Mouse (Mus musculus) testis, postnatal 10 days (tissue): Measurements from ENCODE around the gene Homer1.

Experiments
- DNase-seq: peaks from one replicate; pipeline ENCODE4 v3.0.0; 2021; ENCODE audit warnings: low spot score

Gene Homer1

GRCm38 (mm10) chr13:93401947-93402346 lies 102.5 kb downstream of the Homer1 start:
- DNase-seq = no peak

- DNase-seq = no peak
Observed at GRCm38 (mm10) chr13:93406855-93407254, 107.4 kb downstream of the Homer1 start.

GRCm38 (mm10) chr13:93410343-93410742 lies 110.9 kb downstream of the Homer1 start:
- DNase-seq = no peak

DNA sequence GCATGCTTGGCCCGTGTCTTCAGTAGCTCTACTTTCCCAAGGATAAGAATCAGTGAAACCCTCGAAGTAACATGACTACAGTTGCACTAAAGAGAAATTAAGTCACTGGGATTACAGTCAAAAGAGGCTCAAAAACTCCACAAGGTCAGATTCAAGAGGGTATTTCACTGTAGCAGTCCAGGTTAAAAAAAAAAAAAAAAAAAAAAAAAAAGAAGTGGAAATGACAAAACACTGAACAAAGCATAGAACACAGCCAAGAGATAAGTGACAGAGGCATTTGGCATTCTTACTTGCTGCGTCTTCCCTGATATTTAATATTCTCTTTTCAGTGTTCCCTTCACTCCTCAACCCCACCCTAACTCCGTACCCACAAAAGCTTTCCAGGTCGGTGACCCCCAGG lies 115.6 kb downstream of the Homer1 start:
- DNase-seq = no peak

DNA sequence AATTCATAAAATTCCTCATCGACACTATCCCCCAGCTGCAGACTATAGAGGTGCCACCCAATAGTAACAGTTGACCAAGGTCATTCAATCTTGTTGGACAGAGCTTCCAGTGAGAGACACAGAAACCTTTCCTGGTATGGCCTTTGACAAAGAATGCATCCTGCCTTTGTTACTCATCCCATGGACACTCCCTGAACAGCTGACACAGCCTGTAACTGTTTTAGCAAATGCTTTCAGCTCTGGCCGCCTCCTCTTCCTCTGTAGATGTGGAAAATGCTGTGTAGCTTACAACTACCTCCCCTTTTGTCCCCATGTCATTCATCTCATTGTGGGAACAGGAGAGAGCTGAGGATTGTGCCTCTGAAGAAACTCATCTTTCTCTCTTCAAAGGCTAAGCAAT lies 118.9 kb downstream of the Homer1 start:
- no peak for DNase-seq

DNA sequence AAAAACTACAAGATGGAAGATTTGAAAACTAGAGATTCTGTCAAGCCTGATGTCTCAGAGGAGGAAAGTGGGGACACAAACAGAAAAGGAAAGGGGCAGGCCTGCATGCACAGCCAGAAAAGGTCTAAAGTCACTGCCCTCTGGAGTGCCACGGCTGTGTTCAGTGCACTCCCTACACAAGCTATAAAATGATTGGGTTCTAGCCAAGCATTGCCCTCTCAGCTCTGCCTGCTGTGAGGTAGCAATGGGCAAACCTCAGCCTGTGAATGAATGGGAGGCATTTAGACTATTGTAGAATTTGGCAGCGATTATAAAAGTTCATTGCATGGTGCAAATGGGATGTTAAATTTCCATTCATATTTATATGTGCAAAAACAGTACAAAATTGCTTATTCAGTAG lies 120.3 kb downstream of the Homer1 start:
- DNase-seq = no peak

- DNase-seq = no peak
Observed at GRCm38 (mm10) chr13:93423224-93423623, 123.8 kb downstream of the Homer1 start.

DNA sequence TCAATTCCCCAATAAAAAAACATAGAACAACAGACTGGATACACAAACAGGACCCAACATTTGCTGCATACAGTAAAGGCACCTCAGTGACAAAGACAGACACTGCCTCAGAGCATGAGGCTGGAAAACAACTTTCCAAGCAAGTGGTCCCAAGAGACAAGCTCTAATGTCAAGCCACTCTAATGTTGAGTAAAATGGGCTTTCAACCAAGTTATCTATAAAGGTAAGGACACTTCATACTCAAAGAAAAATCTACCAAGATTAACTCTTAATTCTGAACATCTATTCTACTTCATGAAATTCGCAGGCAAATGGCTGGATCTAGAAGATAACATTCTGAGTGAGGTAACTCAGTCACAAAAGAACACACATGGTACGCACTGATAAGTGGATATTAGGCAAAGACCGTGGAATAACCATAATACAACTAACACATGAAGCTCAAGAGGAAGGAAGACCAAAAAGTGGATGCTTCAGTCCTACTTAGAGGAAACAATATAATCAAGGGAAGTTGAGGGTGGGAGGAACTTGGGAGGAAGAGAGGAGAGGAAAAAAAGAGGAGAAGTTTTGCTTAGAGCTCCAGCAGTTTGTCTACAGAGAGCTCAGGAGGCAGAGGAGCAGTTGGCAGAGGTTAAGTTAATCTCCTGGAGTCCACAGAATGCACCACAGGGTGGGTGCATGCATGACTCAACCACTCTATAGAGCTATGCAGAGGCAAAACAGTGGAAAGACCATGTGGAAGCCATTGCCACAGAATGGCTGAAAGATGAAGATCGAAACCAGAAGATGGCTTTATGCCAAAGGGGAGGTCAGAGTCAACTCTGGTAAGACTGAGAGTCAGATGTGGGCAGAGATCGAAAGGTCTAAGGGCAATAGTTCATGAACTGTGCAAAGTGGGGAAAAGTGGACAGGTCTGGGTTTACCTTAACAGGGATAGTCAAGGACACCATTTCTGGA lies 128.8 kb downstream of the Homer1 start:
- no peak for DNase-seq

DNA sequence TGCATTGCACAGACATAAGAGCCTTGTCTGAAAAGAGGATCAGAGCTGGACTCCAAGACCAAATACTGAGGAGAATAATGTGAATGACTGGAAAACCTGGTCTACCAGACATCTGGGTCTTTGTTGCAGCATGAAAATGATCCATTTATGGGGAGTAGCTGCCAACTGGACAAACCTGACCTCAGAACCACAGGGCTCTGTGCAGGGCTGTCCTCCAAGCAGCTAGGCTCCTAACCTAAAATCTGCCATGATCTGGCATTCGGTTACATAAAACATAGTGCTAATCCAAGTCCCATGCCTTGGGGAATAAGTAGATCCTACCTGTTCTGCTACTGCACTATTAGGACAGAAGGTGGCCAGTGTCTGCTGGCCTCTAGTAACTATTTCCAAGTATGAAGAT lies 129.8 kb downstream of the Homer1 start:
- no peak for DNase-seq

DNA sequence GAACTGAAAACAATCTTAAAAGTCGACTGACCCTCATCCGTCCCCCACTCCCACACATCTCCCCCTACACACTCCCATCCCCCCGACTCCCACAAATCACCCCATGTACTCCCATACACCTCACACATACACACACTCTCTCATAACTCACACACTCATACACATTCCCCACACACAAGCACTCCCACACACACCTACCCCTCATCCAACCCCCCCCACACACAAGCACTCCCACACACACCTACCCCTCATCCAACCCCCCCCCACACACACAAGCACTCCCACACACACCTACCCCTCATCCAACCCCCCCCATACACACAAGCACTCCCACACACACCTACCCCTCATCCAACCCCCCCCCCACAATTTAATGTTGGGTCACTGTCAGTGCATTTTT lies 140.7 kb downstream of the Homer1 start:
- no peak for DNase-seq

DNA sequence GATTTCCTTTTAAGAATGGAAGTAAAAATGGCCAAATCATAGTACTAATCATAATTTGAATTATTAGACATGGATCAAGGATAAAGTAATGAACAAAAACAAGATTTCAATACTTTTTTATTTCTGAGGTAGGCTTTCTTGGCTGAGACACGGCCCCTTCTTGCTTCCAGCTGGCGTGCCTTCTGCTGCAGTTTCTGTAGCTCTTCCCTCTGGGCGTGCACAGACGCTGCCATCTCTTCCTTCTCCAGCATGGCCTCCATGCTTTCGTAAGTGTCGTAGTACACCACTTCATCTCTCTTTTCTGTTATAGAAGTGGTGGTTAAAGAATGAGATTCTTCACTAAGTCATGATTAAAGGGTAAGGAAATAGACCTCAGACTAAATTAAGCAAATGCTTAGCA lies 153.8 kb downstream of the Homer1 start:
- DNase-seq = no peak
